Mouse (Mus musculus) heart, embryonic 10.5 days (tissue): ENCODE results near the gene Nup133. TPM values are rescaled to one million over a fixed set of nuclear protein-coding genes. Genes with fewer than 3 reads are reported as not detected.
A peak's percentile ranks its signal among the peaks of the same experiment; 100 is the strongest.

ENCODE experiments used
- DNase-seq: peaks from one replicate; pipeline ENCODE4 v3.0.0-alpha.2; 2017; ENCODE audit warnings: low spot score
- H3K27ac ChIP-seq: fragments of 300-500 bp; sonication (generic); 2 replicates; pipeline ENCODE4 v1.5.1; 2016; ENCODE audit warnings: mild to moderate bottlenecking
- H3K27me3 ChIP-seq: fragments of 300-500 bp; sonication (generic); 2 replicates; pipeline ENCODE4 v1.6.1; 2016; ENCODE audit warnings: mild to moderate bottlenecking; ENCODE audit not compliant: poor library complexity, insufficient read depth, severe bottlenecking
- H3K36me3 ChIP-seq: fragments of 300-500 bp; sonication (generic); 2 replicates; pipeline ENCODE4 v1.6.1; 2016; ENCODE audit warnings: mild to moderate bottlenecking, moderate library complexity
- H3K4me1 ChIP-seq: fragments of 300-500 bp; sonication (generic); 2 replicates; pipeline ENCODE4 v1.6.1; 2016; ENCODE audit warnings: mild to moderate bottlenecking
- H3K4me3 ChIP-seq: fragments of 300-500 bp; sonication (generic); 2 replicates; pipeline ENCODE4 v1.5.1; 2016; ENCODE audit warnings: mild to moderate bottlenecking, moderate library complexity
- H3K9me3 ChIP-seq: fragments of 300-500 bp; sonication (generic); 2 replicates; pipeline ENCODE4 v1.6.1; 2016; ENCODE audit warnings: mild to moderate bottlenecking, moderate library complexity
- WGBS: fragments of 180-500 bp; shearing (Covaris S2); methylation state at CpG from one replicate; pipeline ENCODE4 v1.1.7; 2016; 5-methylcytosine and 5-hydroxymethylcytosine counted together
- polyA plus RNA-seq: library from polyadenylated mRNA; unstranded; fragments of >200 nt; fragmentation: Nextera tagmentation; extraction: Ambion mirVana; gene quantifications from 2 replicates; pipeline ENCODE4 v1.2.1, GENCODE M21; 2016

The Nup133 gene
- polyA plus RNA-seq, 1 experiment from 2014 or later = 37.8 TPM

GRCm38 (mm10) chr8:123929026-123929425 is 20.0 kb downstream of the Nup133 start:
- Histone ChIP-seq H3K36me3 (peaks cover 81% of the 10 kb centered on the region), H3K27ac (no peak overlapping the region), H3K27me3 (no peaks in the 10 kb centered on the region), H3K4me3 (no peak overlapping the region), H3K9me3 (no peaks in the 10 kb centered on the region), H3K4me1 (no peaks in the 10 kb centered on the region)
- 89% methylated on average over 7 of the region's 7 CpGs for WGBS
- no peak for DNase-seq

- no peak for DNase-seq
Measured at GRCm38 (mm10) chr8:123925671-123926070, 23.4 kb downstream of the Nup133 start.

GRCm38 (mm10) chr8:123924719-123925118 is 24.3 kb downstream of the Nup133 start:
- Histone ChIP-seq H3K9me3 (no peaks in the 10 kb centered on the region), H3K4me1 (no peaks in the 10 kb centered on the region), H3K27ac (no peak overlapping the region), H3K27me3 (no peaks in the 10 kb centered on the region), H3K36me3 (peaks cover 84% of the 10 kb centered on the region), H3K4me3 (no peak overlapping the region)
- DNase-seq = peak; percentile 87
- WGBS = 13% methylated on average over 2 of the region's 2 CpGs

More at GRCm38 (mm10) chr8:123925671-123926070, 23.4 kb downstream of the Nup133 start:
- H3K9me3 ChIP-seq = no peaks in the 10 kb centered on the region
- no peaks in the 10 kb centered on the region for H3K4me1 ChIP-seq
- H3K27me3 ChIP-seq = no peaks in the 10 kb centered on the region
- H3K36me3 ChIP-seq = peaks cover 84% of the 10 kb centered on the region
- 90% methylated on average over 3 of the region's 3 CpGs for WGBS
- H3K4me3 ChIP-seq = no peak overlapping the region
- no peak overlapping the region for H3K27ac ChIP-seq

- Histone ChIP-seq H3K27me3 (no peaks in the 10 kb centered on the region), H3K4me1 (no peaks in the 10 kb centered on the region), H3K27ac (no peak overlapping the region), H3K9me3 (no peaks in the 10 kb centered on the region), H3K36me3 (peaks cover 97% of the 10 kb centered on the region), H3K4me3 (no peak overlapping the region)
- no peak for DNase-seq
- WGBS = 95% methylated on average over 3 of the region's 3 CpGs
Measured at GRCm38 (mm10) chr8:123914635-123915034, 34.4 kb downstream of the Nup133 start.

GRCm38 (mm10) chr8:123912265-123912664 is 36.8 kb downstream of the Nup133 start:
- Histone ChIP-seq H3K9me3 (no peaks in the 10 kb centered on the region), H3K4me1 (no peaks in the 10 kb centered on the region), H3K4me3 (no peak overlapping the region), H3K36me3 (peaks cover 97% of the 10 kb centered on the region), H3K27me3 (no peaks in the 10 kb centered on the region), H3K27ac (no peak overlapping the region)
- no peak for DNase-seq
- 89% methylated on average over 4 of the region's 4 CpGs for WGBS

GRCm38 (mm10) chr8:123907604-123908003 is 41.5 kb downstream of the Nup133 start:
- H3K9me3 ChIP-seq = no peaks in the 10 kb centered on the region
- 91% methylated on average over 6 of the region's 6 CpGs for WGBS
- no peaks in the 10 kb centered on the region for H3K27me3 ChIP-seq
- H3K4me1 ChIP-seq = no peaks in the 10 kb centered on the region
- DNase-seq = no peak
- no peak overlapping the region for H3K4me3 ChIP-seq
- no peak overlapping the region for H3K27ac ChIP-seq
- peaks cover 94% of the 10 kb centered on the region for H3K36me3 ChIP-seq

GRCm38 (mm10) chr8:123902653-123903052 is 46.4 kb downstream of the Nup133 start:
- WGBS = 89% methylated on average over 7 of the region's 7 CpGs
- H3K9me3 ChIP-seq = no peaks in the 10 kb centered on the region
- no peaks in the 10 kb centered on the region for H3K27me3 ChIP-seq
- no peak overlapping the region for H3K27ac ChIP-seq
- H3K4me3 ChIP-seq = no peak overlapping the region
- DNase-seq = no peak
- no peaks in the 10 kb centered on the region for H3K4me1 ChIP-seq
- peaks cover 84% of the 10 kb centered on the region for H3K36me3 ChIP-seq

GRCm38 (mm10) chr8:123899366-123899765 is 49.7 kb downstream of the Nup133 start:
- Histone ChIP-seq H3K27me3 (peaks cover 28% of the 10 kb centered on the region), H3K36me3 (peaks cover 59% of the 10 kb centered on the region)
- 91% methylated on average over 7 of the region's 7 CpGs for WGBS

GRCm38 (mm10) chr8:123898576-123898975 is 50.5 kb downstream of the Nup133 start:
- Histone ChIP-seq H3K27ac (no peak overlapping the region), H3K4me3 (no peak overlapping the region), H3K4me1 (peaks cover 22% of the 10 kb centered on the region), H3K9me3 (no peaks in the 10 kb centered on the region), H3K27me3 (peaks cover 36% of the 10 kb centered on the region), H3K36me3 (peaks cover 51% of the 10 kb centered on the region)
- no peak for DNase-seq
- WGBS = 81% methylated on average over 5 of the region's 5 CpGs

More at GRCm38 (mm10) chr8:123899366-123899765, 49.7 kb downstream of the Nup133 start:
- H3K4me1 ChIP-seq = peaks cover 15% of the 10 kb centered on the region
- no peak overlapping the region for H3K4me3 ChIP-seq
- no peaks in the 10 kb centered on the region for H3K9me3 ChIP-seq
- DNase-seq = no peak
- H3K27ac ChIP-seq = no peak overlapping the region

GRCm38 (mm10) chr8:123896774-123897173 is 52.3 kb downstream of the Nup133 start:
- DNase-seq = no peak
- H3K36me3 ChIP-seq = peaks cover 36% of the 10 kb centered on the region
- H3K9me3 ChIP-seq = no peaks in the 10 kb centered on the region
- WGBS = 53% methylated on average over 10 of the region's 10 CpGs
- H3K4me3 ChIP-seq = no peak overlapping the region
- H3K4me1 ChIP-seq = peaks cover 39% of the 10 kb centered on the region
- no peak overlapping the region for H3K27ac ChIP-seq
- H3K27me3 ChIP-seq = peaks cover 54% of the 10 kb centered on the region

GRCm38 (mm10) chr8:123896366-123896761 is 52.7 kb downstream of the Nup133 start:
- peaks cover 58% of the 10 kb centered on the region for H3K27me3 ChIP-seq
- WGBS = 53% methylated on average over 14 of the region's 14 CpGs
- H3K4me3 ChIP-seq = no peak overlapping the region
- H3K27ac ChIP-seq = no peak overlapping the region
- H3K4me1 ChIP-seq = peaks cover 43% of the 10 kb centered on the region
- peaks cover 32% of the 10 kb centered on the region for H3K36me3 ChIP-seq
- DNase-seq = no peak
- no peaks in the 10 kb centered on the region for H3K9me3 ChIP-seq

GRCm38 (mm10) chr8:123895680-123896365 is 53.2 kb downstream of the Nup133 start:
- peaks cover 63% of the 10 kb centered on the region for H3K27me3 ChIP-seq
- no peak for DNase-seq
- peaks cover 26% of the 10 kb centered on the region for H3K36me3 ChIP-seq
- H3K4me1 ChIP-seq = peaks cover 43% of the 10 kb centered on the region
- 59% methylated on average over 9 of the region's 9 CpGs for WGBS
- no peaks in the 10 kb centered on the region for H3K9me3 ChIP-seq
- no peak overlapping the region for H3K27ac ChIP-seq
- no peak overlapping the region for H3K4me3 ChIP-seq

- 76% methylated on average over 3 of the region's 4 CpGs for WGBS
- Histone ChIP-seq H3K4me1 (peaks cover 43% of the 10 kb centered on the region), H3K4me3 (peak overlapping the region; percentile 45; the same call in 1 of the 2 replicates), H3K36me3 (peaks cover 20% of the 10 kb centered on the region), H3K27me3 (peaks cover 69% of the 10 kb centered on the region), H3K27ac (peak overlapping the region; percentile 69), H3K9me3 (no peaks in the 10 kb centered on the region)
- DNase-seq = no peak
Measured at GRCm38 (mm10) chr8:123895230-123895629, 53.8 kb downstream of the Nup133 start.
